Mouse (Mus musculus) bone marrow, adult 2 months (tissue): ENCODE measurements around the gene Uchl4.

ENCODE experiments used
- CTCF ChIP-seq: fragments of 200-500 bp; IDR thresholded peaks from 2 replicates; pipeline ENCODE4 v1.5.1; 2011; ENCODE audit warnings: low read length, control low read depth; ENCODE audit not compliant: control insufficient read depth, insufficient read depth
- POLR2A ChIP-seq: fragments of 200-500 bp; IDR thresholded peaks from 2 replicates; pipeline ENCODE4 v1.6.1; 2011; ENCODE audit warnings: low read depth, mild to moderate bottlenecking, control low read depth, low read length, borderline replicate concordance; ENCODE audit not compliant: control insufficient read depth

DNA sequence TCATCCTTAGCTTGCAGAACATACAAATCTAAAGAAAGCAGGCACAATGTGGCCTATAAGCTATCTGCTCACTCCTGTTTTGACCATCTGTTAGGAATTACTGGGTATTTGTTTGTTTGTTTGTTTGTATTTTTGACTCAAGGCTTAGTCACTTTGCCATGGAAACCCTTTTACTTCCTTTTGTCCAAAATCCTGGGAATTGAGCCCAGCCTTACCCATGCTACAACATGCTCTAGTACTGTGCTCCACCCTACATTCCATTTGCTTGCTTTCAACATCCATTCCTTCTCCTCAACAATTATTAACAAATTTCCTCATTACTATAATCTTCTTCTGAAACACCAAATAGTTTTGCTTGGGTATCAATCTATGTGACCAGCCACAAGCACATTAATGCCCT, 32.1 kb upstream of the Uchl4 start:
- TF ChIP-seq CTCF: no peak
- TF ChIP-seq POLR2A: no peak
